Mouse (Mus musculus): ENCODE data around the gene Fhad1. TPM values are rescaled to one million over a fixed set of nuclear protein-coding genes. Genes with fewer than 3 reads are reported as not detected.

Fhad1 gene
- polyA plus RNA-seq, 1 experiment, result 1.3 TPM

GRCm38 (mm10) chr4:141879875-141880274 lies 135.0 kb downstream of the Fhad1 start:
- H3K4me1 ChIP-seq (ENCODE audit: control insufficient read depth, insufficient read depth, low read length), result no peaks in the 10 kb centered on the region
- whole genome bisulfite sequencing, result 84% methylated on average over 9 of the region's 9 CpGs
- TF ChIP-seq POLR2A (IDR thresholded peaks at IDR 0.05; ENCODE audit: borderline replicate concordance, control insufficient read depth, low read depth, low read length), result no peak
- no peak for TF ChIP-seq CTCF (IDR thresholded peaks at IDR 0.05; ENCODE audit: control insufficient read depth, insufficient read depth, low read length)

DNA sequence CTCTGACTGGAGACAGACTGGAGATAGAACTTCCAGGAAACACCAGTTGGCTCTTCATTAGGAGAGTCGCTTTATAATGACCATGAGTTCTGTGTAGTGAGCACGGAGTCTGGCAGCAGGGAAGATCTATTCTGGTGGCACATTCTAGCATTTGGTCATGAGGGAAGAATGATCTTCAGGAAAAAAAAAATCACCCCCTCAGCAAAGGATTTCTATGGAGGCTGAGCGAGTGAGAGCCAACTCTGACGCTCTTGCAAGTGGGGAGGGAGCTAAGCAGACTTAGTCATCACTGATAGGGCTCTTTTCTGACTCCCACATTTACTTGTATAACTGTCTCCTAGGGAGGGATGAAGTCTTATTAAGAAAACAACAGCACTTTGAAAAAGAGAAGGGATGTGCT lies 135.8 kb downstream of the Fhad1 start:
- H3K4me1 ChIP-seq (ENCODE audit: control insufficient read depth, insufficient read depth, low read length), result no peaks in the 10 kb centered on the region
- H3K4me3 ChIP-seq (replicated peaks; ENCODE audit: control insufficient read depth, low read depth, low read length), result no peak overlapping the region
- H3K27ac ChIP-seq (ENCODE audit: control insufficient read depth, insufficient read depth, low read depth, low read length, poor library complexity), result no peak overlapping the region
- WGBS, result 64% methylated on average over 4 of the region's 4 CpGs
- TF ChIP-seq CTCF (IDR thresholded peaks at IDR 0.05; ENCODE audit: control insufficient read depth, insufficient read depth, low read length) (no peak), POLR2A (IDR thresholded peaks at IDR 0.05; ENCODE audit: borderline replicate concordance, control insufficient read depth, low read depth, low read length) (no peak)

More at GRCm38 (mm10) chr4:141879875-141880274, 135.0 kb downstream of the Fhad1 start:
- Histone ChIP-seq H3K27ac (ENCODE audit: control insufficient read depth, insufficient read depth, low read depth, low read length, poor library complexity) (no peak overlapping the region), H3K4me3 (replicated peaks; ENCODE audit: control insufficient read depth, low read depth, low read length) (no peak overlapping the region)

GRCm38 (mm10) chr4:141878621-141879020 lies 136.3 kb downstream of the Fhad1 start:
- H3K27ac ChIP-seq (ENCODE audit: control insufficient read depth, insufficient read depth, low read depth, low read length, poor library complexity), result no peak overlapping the region
- H3K4me3 ChIP-seq (replicated peaks; ENCODE audit: control insufficient read depth, low read depth, low read length), result no peak overlapping the region
- 30% methylated on average over 7 of the region's 7 CpGs for whole genome bisulfite sequencing
- H3K4me1 ChIP-seq (ENCODE audit: control insufficient read depth, insufficient read depth, low read length), result no peaks in the 10 kb centered on the region; the same call in 1 of the 2 replicates
- TF ChIP-seq POLR2A (IDR thresholded peaks at IDR 0.05; ENCODE audit: borderline replicate concordance, control insufficient read depth, low read depth, low read length) (no peak), CTCF (IDR thresholded peaks at IDR 0.05; ENCODE audit: control insufficient read depth, insufficient read depth, low read length) (no peak)

DNA sequence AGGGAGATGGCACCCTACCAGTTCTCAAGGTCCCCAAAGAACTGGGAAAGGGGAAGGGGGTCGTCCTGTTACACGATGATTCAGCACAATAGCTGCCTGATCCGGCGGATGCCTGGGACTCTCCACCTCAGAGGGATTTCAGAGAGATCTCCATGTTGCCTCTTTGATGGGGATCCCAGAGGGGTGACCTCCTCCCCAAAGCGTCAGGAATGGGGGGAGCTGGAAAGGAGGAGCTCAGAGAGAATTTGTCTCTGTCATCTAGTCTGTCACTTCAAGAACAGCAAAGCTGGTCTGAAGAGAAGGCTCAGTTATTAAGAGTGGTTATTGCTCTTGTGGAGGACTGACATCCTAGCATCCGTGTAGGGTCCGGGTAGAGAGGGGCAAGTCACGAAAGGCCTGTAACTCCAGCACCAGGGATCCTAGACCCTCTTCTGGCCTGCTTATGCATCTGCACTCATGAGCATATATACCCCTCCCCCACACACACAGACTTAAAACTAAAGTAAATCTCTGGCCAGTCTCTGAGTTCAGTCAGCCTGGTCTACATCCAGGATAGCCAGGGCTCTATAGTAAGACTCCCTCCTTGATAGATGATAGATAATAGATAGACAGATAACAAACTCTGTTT lies 139.3 kb downstream of the Fhad1 start:
- TF ChIP-seq CTCF (IDR thresholded peaks at IDR 0.05; ENCODE audit: control insufficient read depth, insufficient read depth, low read length), result no peak
- TF ChIP-seq POLR2A (IDR thresholded peaks at IDR 0.05; ENCODE audit: borderline replicate concordance, control insufficient read depth, low read depth, low read length), result no peak
- 23% methylated on average over 8 of the region's 8 CpGs for WGBS
- no peak overlapping the region for H3K27ac ChIP-seq (ENCODE audit: control insufficient read depth, insufficient read depth, low read depth, low read length, poor library complexity)
- no peak overlapping the region for H3K4me3 ChIP-seq (replicated peaks; ENCODE audit: control insufficient read depth, low read depth, low read length)
- H3K4me1 ChIP-seq (ENCODE audit: control insufficient read depth, insufficient read depth, low read length), result peaks cover 4% of the 10 kb centered on the region

GRCm38 (mm10) chr4:141874601-141875460 lies 140.1 kb downstream of the Fhad1 start, which contains the start of gene Efhd2:
TSS of gene Efhd2 (minus strand) at chr4:141874920.
- peak within 1 kb of the TSS; percentile 83 for H3K4me3 ChIP-seq (replicated peaks; ENCODE audit: control insufficient read depth, low read depth, low read length)
- peaks cover 4% of the 10 kb centered on the region for H3K4me1 ChIP-seq (ENCODE audit: control insufficient read depth, insufficient read depth, low read length)
- 1% methylated on average over 73 of the region's 73 CpGs for WGBS
- peak within 1 kb of the TSS; percentile 55; the same call in 1 of the 2 replicates for H3K27ac ChIP-seq (ENCODE audit: control insufficient read depth, insufficient read depth, low read depth, low read length, poor library complexity)
- TF ChIP-seq CTCF (IDR thresholded peaks at IDR 0.05; ENCODE audit: control insufficient read depth, insufficient read depth, low read length), result no peak
- peak; percentile 85; the same call in 1 of the 2 replicates for TF ChIP-seq POLR2A (IDR thresholded peaks at IDR 0.05; ENCODE audit: borderline replicate concordance, control insufficient read depth, low read depth, low read length)

- Histone ChIP-seq H3K4me3 (replicated peaks; ENCODE audit: control insufficient read depth, low read depth, low read length) (peak overlapping the region; percentile 83), H3K27ac (ENCODE audit: control insufficient read depth, insufficient read depth, low read depth, low read length, poor library complexity) (peak overlapping the region; percentile 55; the same call in 1 of the 2 replicates), H3K4me1 (ENCODE audit: control insufficient read depth, insufficient read depth, low read length) (peaks cover 4% of the 10 kb centered on the region)
- 1% methylated on average over 19 of the region's 19 CpGs for WGBS
- TF ChIP-seq CTCF (IDR thresholded peaks at IDR 0.05; ENCODE audit: control insufficient read depth, insufficient read depth, low read length) (no peak), POLR2A (IDR thresholded peaks at IDR 0.05; ENCODE audit: borderline replicate concordance, control insufficient read depth, low read depth, low read length) (peak; percentile 24; the same call in 1 of the 2 replicates)
These were observed 140.7 kb downstream of the Fhad1 start for GRCm38 (mm10) chr4:141874111-141874600.

GRCm38 (mm10) chr4:141872977-141873376 lies 141.9 kb downstream of the Fhad1 start:
- Histone ChIP-seq H3K4me3 (replicated peaks; ENCODE audit: control insufficient read depth, low read depth, low read length) (no peak overlapping the region), H3K4me1 (ENCODE audit: control insufficient read depth, insufficient read depth, low read length) (peaks cover 4% of the 10 kb centered on the region), H3K27ac (ENCODE audit: control insufficient read depth, insufficient read depth, low read depth, low read length, poor library complexity) (no peak overlapping the region)
- WGBS, result 84% methylated on average over 9 of the region's 9 CpGs
- no peak for TF ChIP-seq CTCF (IDR thresholded peaks at IDR 0.05; ENCODE audit: control insufficient read depth, insufficient read depth, low read length)
- no peak for TF ChIP-seq POLR2A (IDR thresholded peaks at IDR 0.05; ENCODE audit: borderline replicate concordance, control insufficient read depth, low read depth, low read length)

- Histone ChIP-seq H3K4me3 (replicated peaks; ENCODE audit: control insufficient read depth, low read depth, low read length) (peak overlapping the region; percentile 8), H3K4me1 (ENCODE audit: control insufficient read depth, insufficient read depth, low read length) (peaks cover 4% of the 10 kb centered on the region), H3K27ac (ENCODE audit: control insufficient read depth, insufficient read depth, low read depth, low read length, poor library complexity) (peak overlapping the region; percentile 61)
- 64% methylated on average over 9 of the region's 9 CpGs for WGBS
- TF ChIP-seq CTCF (IDR thresholded peaks at IDR 0.05; ENCODE audit: control insufficient read depth, insufficient read depth, low read length) (no peak), POLR2A (IDR thresholded peaks at IDR 0.05; ENCODE audit: borderline replicate concordance, control insufficient read depth, low read depth, low read length) (no peak)
These were observed 143.0 kb downstream of the Fhad1 start for GRCm38 (mm10) chr4:141871909-141872308.

Measured in bone marrow, adult 2 months (tissue).